Mouse (Mus musculus) hindbrain, postnatal 0 days (tissue): Measurements from ENCODE around the gene Syt8. TPM values are rescaled to one million over a fixed set of nuclear protein-coding genes. Genes with fewer than 3 reads are reported as not detected.
A peak's percentile ranks its signal among the peaks of the same experiment; 100 is the strongest.

Experiments used
- ATAC-seq: fragments of 200-750 bp; cut with Nextera tagmentation; 2 replicates; pipeline ENCODE4 v1.8.0; 2017; ENCODE audit warnings: mild to moderate bottlenecking, moderate TSS enrichment, moderate library complexity
- DNase-seq: peaks from one replicate; pipeline ENCODE4 v3.0.0-alpha.2; 2015; ENCODE audit warnings: low spot score
- H3K27ac ChIP-seq: fragments of 300-500 bp; sonication (generic); 2 replicates; pipeline ENCODE4 v1.5.1; 2014; ENCODE audit warnings: mild to moderate bottlenecking
- H3K27me3 ChIP-seq: fragments of 300-500 bp; sonication (generic); 2 replicates; pipeline ENCODE4 v1.6.1; 2014; ENCODE audit warnings: low read length, mixed read lengths; ENCODE audit not compliant: insufficient read depth
- H3K36me3 ChIP-seq: fragments of 300-500 bp; sonication (generic); 2 replicates; pipeline ENCODE4 v1.6.1; 2014; ENCODE audit warnings: low read length, mixed read lengths; ENCODE audit not compliant: insufficient read depth
- H3K4me1 ChIP-seq: fragments of 300-500 bp; sonication (generic); 2 replicates; pipeline ENCODE4 v1.6.1; 2014; ENCODE audit warnings: antibody characterized with exemption, low read length, mixed read lengths; ENCODE audit not compliant: insufficient read depth
- H3K4me2 ChIP-seq: fragments of 300-500 bp; sonication (generic); 2 replicates; pipeline ENCODE4 v1.6.1; 2014; ENCODE audit warnings: low read depth, mild to moderate bottlenecking, low read length, moderate library complexity, mixed read lengths
- H3K4me3 ChIP-seq: fragments of 300-500 bp; sonication (generic); 2 replicates; pipeline ENCODE4 v1.5.1; 2014; ENCODE audit warnings: low read length
- H3K9ac ChIP-seq: fragments of 300-500 bp; sonication (generic); replicated peaks from 2 replicates; pipeline ENCODE4 v1.6.1; 2014; ENCODE audit warnings: mild to moderate bottlenecking, low read length, moderate library complexity, mixed read lengths
- H3K9me3 ChIP-seq: fragments of 300-500 bp; sonication (generic); 2 replicates; pipeline ENCODE4 v1.6.1; 2016; ENCODE audit warnings: low read length, mixed read lengths
- CTCF ChIP-seq: IDR thresholded peaks from 2 replicates; pipeline ENCODE4 v1.5.1; 2016; ENCODE audit warnings: antibody characterized with exemption, control low read depth, low read depth
- WGBS: fragments of 180-500 bp; shearing (Covaris S2); extraction: QIAGEN DNeasy Blood & Tissue Kit; methylation state at CpG from one replicate; pipeline ENCODE4 v1.1.7; 2014; 5-methylcytosine and 5-hydroxymethylcytosine counted together
- polyA plus RNA-seq: library from polyadenylated mRNA; unstranded; fragments of >200 nt; fragmentation: Nextera tagmentation; extraction: Ambion mirVana; gene quantifications from 2 replicates; pipeline ENCODE4 v1.2.1, GENCODE M21; 2015
- total RNA-seq: library from RNA; depleted of rRNA; stranded (reverse); fragments of >200 nt; gene quantifications from 2 replicates; pipeline ENCODE4 v1.2.3, GENCODE M21; 2014

The Syt8 gene
- total and polyA plus RNA-seq, 2 experiments from 2014 or later = not detected

DNA sequence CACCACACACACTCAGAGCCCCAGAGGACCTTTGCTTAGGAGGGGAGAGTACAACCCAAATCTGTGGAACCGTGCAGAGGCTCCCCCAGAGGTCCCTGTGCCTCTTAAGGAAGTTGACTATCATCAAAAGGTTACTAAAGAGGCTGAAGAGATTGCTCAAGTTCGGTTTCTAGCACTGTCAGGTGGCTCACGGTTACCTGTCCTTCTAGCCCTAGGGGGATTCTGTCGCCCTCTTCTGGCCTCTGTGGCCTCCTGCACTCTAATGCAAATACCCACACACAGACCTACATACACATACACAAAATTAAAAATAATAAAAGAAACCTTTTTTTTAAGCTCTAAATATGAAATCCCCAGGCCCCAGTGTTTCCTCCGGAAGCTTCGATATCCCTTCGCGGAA lies 16.0 kb upstream of the Syt8 start:
- ATAC-seq (no peak), DNase-seq (no peak)
- Histone ChIP-seq H3K9ac (no peak overlapping the region), H3K4me2 (no peak overlapping the region), H3K27me3 (no peaks in the 10 kb centered on the region; the same call in 1 of the 2 replicates), H3K27ac (no peak overlapping the region), H3K4me1 (no peaks in the 10 kb centered on the region), H3K4me3 (no peak overlapping the region), H3K36me3 (no peaks in the 10 kb centered on the region), H3K9me3 (no peaks in the 10 kb centered on the region)
- TF ChIP-seq CTCF = no peak
- WGBS = 87% methylated on average over 8 of the region's 8 CpGs

- Histone ChIP-seq H3K9ac (no peak overlapping the region), H3K36me3 (no peaks in the 10 kb centered on the region), H3K4me2 (no peak overlapping the region), H3K4me3 (no peak overlapping the region), H3K9me3 (no peaks in the 10 kb centered on the region), H3K27ac (no peak overlapping the region), H3K4me1 (no peaks in the 10 kb centered on the region), H3K27me3 (no peaks in the 10 kb centered on the region; the same call in 1 of the 2 replicates)
- DNase-seq (no peak), ATAC-seq (no peak)
- no peak for TF ChIP-seq CTCF
- 82% methylated on average over 5 of the region's 5 CpGs for WGBS
Observed at GRCm38 (mm10) chr7:142419887-142420286, 14.8 kb upstream of the Syt8 start.

GRCm38 (mm10) chr7:142421826-142422225 lies 12.8 kb upstream of the Syt8 start:
- H3K4me2 ChIP-seq = no peak overlapping the region
- H3K4me3 ChIP-seq = no peak overlapping the region
- TF ChIP-seq CTCF = no peak
- no peaks in the 10 kb centered on the region for H3K9me3 ChIP-seq
- H3K4me1 ChIP-seq = no peaks in the 10 kb centered on the region
- H3K27me3 ChIP-seq = no peaks in the 10 kb centered on the region
- no peak for ATAC-seq
- no peak overlapping the region for H3K9ac ChIP-seq
- H3K36me3 ChIP-seq = no peaks in the 10 kb centered on the region
- WGBS = 76% methylated on average over 2 of the region's 2 CpGs
- H3K27ac ChIP-seq = no peak overlapping the region
- DNase-seq = no peak

GRCm38 (mm10) chr7:142425641-142426213 lies 8.9 kb upstream of the Syt8 start:
- TF ChIP-seq CTCF = peak; percentile 68
- no peak overlapping the region for H3K27ac ChIP-seq
- no peaks in the 10 kb centered on the region for H3K27me3 ChIP-seq
- DNase-seq (peak; percentile 40), ATAC-seq (no peak)
- H3K4me2 ChIP-seq = no peak overlapping the region
- no peak overlapping the region for H3K9ac ChIP-seq
- no peaks in the 10 kb centered on the region for H3K36me3 ChIP-seq
- H3K9me3 ChIP-seq = no peaks in the 10 kb centered on the region
- 45% methylated on average over 11 of the region's 11 CpGs for whole genome bisulfite sequencing
- no peak overlapping the region for H3K4me3 ChIP-seq
- H3K4me1 ChIP-seq = peaks cover 9% of the 10 kb centered on the region

DNA sequence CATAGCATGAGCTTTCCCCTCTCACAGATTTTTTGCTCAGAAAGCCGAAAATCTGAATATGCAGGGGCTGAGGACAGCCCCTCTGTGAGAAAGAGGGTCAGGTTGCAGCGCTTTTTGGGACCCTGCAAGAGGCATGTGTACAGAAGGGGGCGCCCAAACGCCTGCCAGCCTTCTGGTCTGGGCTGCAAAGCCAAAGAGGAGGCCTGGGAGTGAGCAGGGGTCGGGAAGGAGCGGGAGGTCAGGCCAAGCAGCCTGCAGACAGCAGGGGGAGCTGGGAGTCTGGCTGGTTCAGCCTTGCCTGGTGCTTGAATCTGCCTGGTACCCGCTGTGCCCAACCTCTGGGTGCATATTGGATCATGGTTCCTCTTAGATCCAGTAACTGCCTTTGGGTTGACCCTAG lies 6.4 kb upstream of the Syt8 start:
- no peaks in the 10 kb centered on the region for H3K9me3 ChIP-seq
- no peak overlapping the region for H3K4me3 ChIP-seq
- ATAC-seq (peak; percentile 5; the same call in 1 of the 2 replicates), DNase-seq (peak; percentile 61)
- H3K27me3 ChIP-seq = no peaks in the 10 kb centered on the region
- WGBS = 14% methylated on average over 7 of the region's 7 CpGs
- peak; percentile 63 for TF ChIP-seq CTCF
- H3K27ac ChIP-seq = no peak overlapping the region
- no peak overlapping the region for H3K4me2 ChIP-seq
- H3K4me1 ChIP-seq = peaks cover 13% of the 10 kb centered on the region
- H3K36me3 ChIP-seq = no peaks in the 10 kb centered on the region
- no peak overlapping the region for H3K9ac ChIP-seq

DNA sequence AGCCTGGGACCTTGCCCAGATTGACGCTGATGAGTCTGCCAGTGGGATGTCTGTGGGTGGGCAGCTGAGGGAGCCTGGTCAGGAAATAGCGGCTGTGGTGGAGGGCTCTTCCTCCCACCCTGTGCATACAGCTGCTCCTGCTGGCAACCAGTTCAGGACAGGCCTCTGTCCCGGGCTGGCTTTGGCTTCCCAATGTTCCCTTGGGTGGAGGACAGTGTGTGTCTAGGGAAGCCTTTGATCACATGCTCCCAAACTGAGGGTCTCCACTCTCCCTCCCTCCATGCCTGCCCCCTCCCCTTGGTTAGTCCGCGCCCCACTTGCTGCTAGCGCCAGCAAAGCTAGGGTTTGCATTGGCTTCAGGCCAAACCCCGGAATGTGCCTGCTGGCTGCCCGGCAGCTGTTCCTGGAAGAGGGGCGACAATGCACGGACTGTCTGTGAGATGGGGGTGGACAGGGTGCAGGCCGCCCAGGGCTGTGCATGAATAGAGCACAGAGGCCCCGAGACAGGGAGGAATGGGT lies 4.4 kb upstream of the Syt8 start:
- no peaks in the 10 kb centered on the region for H3K27me3 ChIP-seq
- peaks cover 13% of the 10 kb centered on the region for H3K4me1 ChIP-seq
- WGBS = 19% methylated on average over 12 of the region's 12 CpGs
- H3K36me3 ChIP-seq = no peaks in the 10 kb centered on the region
- H3K27ac ChIP-seq = 0 out of 2 replicates have a peak overlapping the region, but pooled peaks have one; percentile 1
- DNase-seq (peak; percentile 75), ATAC-seq (peak; percentile 81)
- H3K4me2 ChIP-seq = no peak overlapping the region
- no peak overlapping the region for H3K4me3 ChIP-seq
- H3K9me3 ChIP-seq = no peaks in the 10 kb centered on the region
- no peak overlapping the region for H3K9ac ChIP-seq
- no peak for TF ChIP-seq CTCF

- DNase-seq (no peak), ATAC-seq (no peak)
- Histone ChIP-seq H3K9ac (no peak overlapping the region), H3K27ac (no peak overlapping the region), H3K4me2 (no peak overlapping the region), H3K4me1 (peaks cover 13% of the 10 kb centered on the region), H3K27me3 (no peaks in the 10 kb centered on the region), H3K36me3 (no peaks in the 10 kb centered on the region), H3K4me3 (no peak overlapping the region), H3K9me3 (no peaks in the 10 kb centered on the region)
- 68% methylated on average over 14 of the region's 14 CpGs for WGBS
- no peak for TF ChIP-seq CTCF
Observed at GRCm38 (mm10) chr7:142431106-142431505, 3.5 kb upstream of the Syt8 start.
